8 mouse cellular contexts compared by ENCODE assay signal in the genomic region with DNA sequence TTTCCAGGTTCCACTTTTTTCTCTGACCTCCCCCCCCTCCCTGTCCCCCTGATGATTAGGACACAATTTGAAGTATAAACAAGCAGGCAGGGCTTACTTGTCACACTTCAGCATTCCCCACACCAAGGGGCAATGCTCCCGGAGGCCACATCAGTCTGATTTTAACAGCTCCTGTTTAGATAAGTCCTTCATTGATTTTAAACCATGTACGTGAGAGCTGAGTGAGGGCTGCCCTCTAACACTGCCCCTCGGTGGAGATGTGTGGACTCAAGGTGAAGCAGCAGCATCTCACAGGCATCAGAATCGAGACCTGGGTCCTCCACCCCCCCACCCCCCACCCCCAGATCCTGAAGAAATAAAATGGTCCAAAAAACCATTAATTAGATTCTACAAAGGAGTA.
A peak's percentile ranks its signal among the peaks of the same experiment; 100 is the strongest.
DNase-seq lines count a peak whose midpoint lies in the region; ATAC-seq lines count a peak whose summit lies in the region.

No protein-coding gene starts in this region.

- WGBS in kidney, embryonic 15.5 days, result 12% methylated on average over 4 of the region's 4 CpGs
- WGBS in embryonic facial prominence, embryonic 11.5 days, result 7% methylated on average over 4 of the region's 4 CpGs
- 2% methylated on average over 4 of the region's 4 CpGs for WGBS in intestine, embryonic 15.5 days
- 10% methylated on average over 4 of the region's 4 CpGs for WGBS in neural tube, embryonic 13.5 days

- no peak for DNase-seq in kidney, postnatal 25 days
- no peak for DNase-seq in embryonic facial prominence, embryonic 11.5 days (ENCODE audit: low spot score)
- DNase-seq in kidney, adult 8-10 months, result no peak
- DNase-seq in left cerebral cortex, postnatal 36 days (ENCODE audit: low spot score in 2 of 2), result no peak
- no peak for DNase-seq in kidney, adult 18-20 months

- peak overlapping the region; percentile 67 for H3K4me2 ChIP-seq in kidney, embryonic 15.5 days
- peak overlapping the region; percentile 58 for H3K4me2 ChIP-seq in embryonic facial prominence, embryonic 11.5 days (ENCODE audit: low read depth, low read length)
- H3K4me2 ChIP-seq in intestine, embryonic 15.5 days (replicated peaks), result peak overlapping the region; percentile 58
- peak overlapping the region; percentile 93 for H3K4me2 ChIP-seq in neural tube, embryonic 13.5 days

- H3K36me3 ChIP-seq in kidney, embryonic 15.5 days, result no peaks in the 10 kb centered on the region
- no peaks in the 10 kb centered on the region for H3K36me3 ChIP-seq in embryonic facial prominence, embryonic 11.5 days (replicated peaks; ENCODE audit: control insufficient read depth, insufficient read depth, low read depth, low read length)
- no peaks in the 10 kb centered on the region for H3K36me3 ChIP-seq in intestine, embryonic 15.5 days
- H3K36me3 ChIP-seq in neural tube, embryonic 13.5 days, result no peaks in the 10 kb centered on the region

- intact Hi-C loops in left cerebral cortex, postnatal 36 days (cut with DNase I), result loop anchor here (2.0 to 5.0 kb wide), 4 partner anchors 40 to 207 kb away; no protein-coding TSS in a partner anchor

- peaks cover 60% of the 10 kb centered on the region for H3K4me1 ChIP-seq in kidney, embryonic 15.5 days
- no peaks in the 10 kb centered on the region for H3K4me1 ChIP-seq in embryonic facial prominence, embryonic 11.5 days (ENCODE audit: control insufficient read depth, insufficient read depth, low read length)
- H3K4me1 ChIP-seq in intestine, embryonic 15.5 days (replicated peaks), result peaks cover 40% of the 10 kb centered on the region
- peaks cover 66% of the 10 kb centered on the region for H3K4me1 ChIP-seq in neural tube, embryonic 13.5 days (replicated peaks)

- ATAC-seq in kidney, embryonic 15.5 days (replicated peaks; ENCODE audit: low FRiP score), result no peak
- no peak for ATAC-seq in embryonic facial prominence, embryonic 11.5 days (replicated peaks; ENCODE audit: insufficient number of reproducible peaks, low FRiP score, low TSS enrichment, low read depth)
- no peak for ATAC-seq in intestine, embryonic 15.5 days
- ATAC-seq in neural tube, embryonic 13.5 days (ENCODE audit: low read depth), result no peak

- H3K9ac ChIP-seq in kidney, embryonic 15.5 days, result peak overlapping the region; percentile 59
- H3K9ac ChIP-seq in embryonic facial prominence, embryonic 11.5 days (replicated peaks; ENCODE audit: low read length), result no peak overlapping the region
- 0 out of 2 replicates have a peak overlapping the region, but pooled peaks have one; percentile 59 for H3K9ac ChIP-seq in intestine, embryonic 15.5 days
- peak overlapping the region; percentile 97 for H3K9ac ChIP-seq in neural tube, embryonic 13.5 days

- peak overlapping the region; percentile 63 for H3K4me3 ChIP-seq in kidney, embryonic 15.5 days (replicated peaks)
- H3K4me3 ChIP-seq in embryonic facial prominence, embryonic 11.5 days (ENCODE audit: low read depth, low read length), result peak overlapping the region; percentile 34
- peak overlapping the region; percentile 52 for H3K4me3 ChIP-seq in intestine, embryonic 15.5 days (replicated peaks)
- H3K4me3 ChIP-seq in neural tube, embryonic 13.5 days, result peak overlapping the region; percentile 81

- peak overlapping the region; percentile 94; the same call in 1 of the 2 replicates for H3K27ac ChIP-seq in kidney, embryonic 15.5 days
- H3K27ac ChIP-seq in embryonic facial prominence, embryonic 11.5 days (replicated peaks; ENCODE audit: low read depth, low read length), result no peak overlapping the region
- H3K27ac ChIP-seq in intestine, embryonic 15.5 days, result no peak overlapping the region
- peak overlapping the region; percentile 99 for H3K27ac ChIP-seq in neural tube, embryonic 13.5 days (replicated peaks)

- no peaks in the 10 kb centered on the region for H3K9me3 ChIP-seq in kidney, embryonic 15.5 days (replicated peaks)
- H3K9me3 ChIP-seq in embryonic facial prominence, embryonic 11.5 days (replicated peaks; ENCODE audit: control insufficient read depth, low read length), result no peaks in the 10 kb centered on the region
- no peaks in the 10 kb centered on the region for H3K9me3 ChIP-seq in intestine, embryonic 15.5 days
- H3K9me3 ChIP-seq in neural tube, embryonic 13.5 days, result no peaks in the 10 kb centered on the region

- H3K27me3 ChIP-seq in kidney, embryonic 15.5 days, result no peaks in the 10 kb centered on the region
- no peaks in the 10 kb centered on the region for H3K27me3 ChIP-seq in embryonic facial prominence, embryonic 11.5 days (ENCODE audit: control insufficient read depth, insufficient read depth, low read length)
- H3K27me3 ChIP-seq in intestine, embryonic 15.5 days (replicated peaks), result no peaks in the 10 kb centered on the region
- no peaks in the 10 kb centered on the region for H3K27me3 ChIP-seq in neural tube, embryonic 13.5 days

Comparison
In these comparisons a context has a peak if more than half of its experiments do, and no peak if none do; other contexts are left out.
1. H3K27ac ChIP-seq: peak in kidney, embryonic 15.5 days (single experiment) and neural tube, embryonic 13.5 days (single experiment); none in embryonic facial prominence, embryonic 11.5 days (single experiment) and intestine, embryonic 15.5 days (single experiment).
2. Peak in every context shown above with its lines, with median percentiles within 50 percentile points of each other: H3K4me2 ChIP-seq and H3K4me3 ChIP-seq.